ENCODE assay signal across 11 mouse cellular contexts in genomic region chr9:100471605-100471953, GRCm38 (mm10). TPM values are rescaled to one million over a fixed set of nuclear protein-coding genes. Genes with fewer than 3 reads are reported as not detected.
DNase-seq lines count a peak whose midpoint lies in the region; ATAC-seq and TF ChIP-seq lines count a peak whose summit lies in the region.
"Had no signal": no experiment of that assay in that cellular context is flagged by ENCODE, and none has a peak within 500 bp of the region (broad histone marks: within the 10 kb centered on the region; RNA-seq: fewer than 3 reads in every experiment).

No protein-coding gene starts in this region.

- no peaks in the 10 kb centered on the region for H3K27me3 ChIP-seq in forebrain, embryonic 10.5 days (ENCODE audit: poor library complexity, severe bottlenecking)
- no peaks in the 10 kb centered on the region for H3K27me3 ChIP-seq in forebrain, postnatal 0 days (ENCODE audit: insufficient read depth, low read length)
- H3K27me3 ChIP-seq in heart, postnatal 0 days (ENCODE audit: control insufficient read depth, insufficient read depth, low read length) = no peaks in the 10 kb centered on the region
- no peaks in the 10 kb centered on the region for H3K27me3 ChIP-seq in heart, embryonic 12.5 days (replicated peaks)
- H3K27me3 ChIP-seq in lung, postnatal 0 days (replicated peaks; ENCODE audit: insufficient read depth, low read length) = no peaks in the 10 kb centered on the region
- no peaks in the 10 kb centered on the region for H3K27me3 ChIP-seq in midbrain, embryonic 13.5 days
- H3K27me3 ChIP-seq: forebrain, embryonic 12.5 days; heart, embryonic 13.5 days; hindbrain, embryonic 13.5 days had no signal

- ATAC-seq in forebrain, postnatal 0 days = no peak
- ATAC-seq in heart, postnatal 0 days (ENCODE audit: insufficient read depth, low read depth) = no peak
- ATAC-seq in heart, embryonic 12.5 days (ENCODE audit: insufficient number of reproducible peaks, low FRiP score) = no peak
- peak; percentile 68 for ATAC-seq in lung, postnatal 0 days
- no peak for ATAC-seq in midbrain, embryonic 13.5 days

- DNase-seq in forebrain, embryonic 10.5 days (ENCODE audit: extremely low spot score, low spot score) = no peak
- DNase-seq in forebrain, postnatal 0 days = no peak
- DNase-seq in heart, postnatal 0 days (ENCODE audit: low spot score) = no peak
- peak; percentile 48 for DNase-seq in lung, postnatal 0 days (ENCODE audit: low spot score)
- no peak for DNase-seq in lung, postnatal 10 days

- H3K4me1 ChIP-seq in forebrain, embryonic 10.5 days = 0 out of 2 replicates have a peak, but pooled peaks cover 5% of the 10 kb centered on the region
- no peaks in the 10 kb centered on the region for H3K4me1 ChIP-seq in forebrain, postnatal 0 days (ENCODE audit: insufficient read depth)
- H3K4me1 ChIP-seq in heart, postnatal 0 days (ENCODE audit: control insufficient read depth, insufficient read depth) = peaks cover 10% of the 10 kb centered on the region
- H3K4me1 ChIP-seq in heart, embryonic 12.5 days (replicated peaks) = peaks cover 5% of the 10 kb centered on the region; the same call in 1 of the 2 replicates
- peaks cover 8% of the 10 kb centered on the region; the same call in 1 of the 2 replicates for H3K4me1 ChIP-seq in lung, postnatal 0 days (ENCODE audit: insufficient read depth, low read depth, low read length)
- no peaks in the 10 kb centered on the region for H3K4me1 ChIP-seq in midbrain, embryonic 13.5 days (replicated peaks)
- H3K4me1 ChIP-seq: forebrain, embryonic 12.5 days had no signal

- H3K36me3 ChIP-seq in forebrain, embryonic 10.5 days (replicated peaks) = peaks cover 13% of the 10 kb centered on the region
- H3K36me3 ChIP-seq in forebrain, postnatal 0 days (ENCODE audit: insufficient read depth) = no peaks in the 10 kb centered on the region
- no peaks in the 10 kb centered on the region for H3K36me3 ChIP-seq in heart, postnatal 0 days (replicated peaks; ENCODE audit: control insufficient read depth, insufficient read depth, low read length)
- H3K36me3 ChIP-seq in heart, embryonic 12.5 days = 0 out of 2 replicates have a peak, but pooled peaks cover 2% of the 10 kb centered on the region
- H3K36me3 ChIP-seq in lung, postnatal 0 days (ENCODE audit: insufficient read depth, low read length) = no peaks in the 10 kb centered on the region
- no peaks in the 10 kb centered on the region for H3K36me3 ChIP-seq in midbrain, embryonic 13.5 days
- H3K36me3 ChIP-seq: forebrain, embryonic 12.5 days; hindbrain, embryonic 13.5 days had no signal

- H3K4me2 ChIP-seq in forebrain, postnatal 0 days (ENCODE audit: low read depth) = no peak overlapping the region
- H3K4me2 ChIP-seq in heart, postnatal 0 days (ENCODE audit: low read depth, low read length) = no peak overlapping the region
- H3K4me2 ChIP-seq in heart, embryonic 12.5 days = no peak overlapping the region
- H3K4me2 ChIP-seq in lung, postnatal 0 days (replicated peaks; ENCODE audit: low read depth, low read length) = no peak overlapping the region
- no peak overlapping the region for H3K4me2 ChIP-seq in midbrain, embryonic 13.5 days (replicated peaks)
- H3K4me2 ChIP-seq: forebrain, embryonic 12.5 days; heart, embryonic 13.5 days; hindbrain, embryonic 13.5 days had no signal

- no peaks in the 10 kb centered on the region for H3K9me3 ChIP-seq in forebrain, embryonic 10.5 days
- H3K9me3 ChIP-seq in forebrain, postnatal 0 days (ENCODE audit: low read length) = no peaks in the 10 kb centered on the region
- peaks cover 3% of the 10 kb centered on the region for H3K9me3 ChIP-seq in heart, postnatal 0 days (replicated peaks; ENCODE audit: control insufficient read depth, low read length)
- H3K9me3 ChIP-seq in heart, embryonic 12.5 days (replicated peaks) = no peaks in the 10 kb centered on the region
- no peaks in the 10 kb centered on the region for H3K9me3 ChIP-seq in lung, postnatal 0 days (ENCODE audit: low read length)
- H3K9me3 ChIP-seq in midbrain, embryonic 13.5 days = 0 out of 2 replicates have a peak, but pooled peaks cover 1% of the 10 kb centered on the region

- H3K9ac ChIP-seq in forebrain, postnatal 0 days = no peak overlapping the region
- no peak overlapping the region for H3K9ac ChIP-seq in heart, postnatal 0 days (replicated peaks; ENCODE audit: low read depth, low read length)
- H3K9ac ChIP-seq in heart, embryonic 12.5 days = no peak overlapping the region
- no peak overlapping the region for H3K9ac ChIP-seq in lung, postnatal 0 days (replicated peaks; ENCODE audit: low read depth)
- no peak overlapping the region for H3K9ac ChIP-seq in midbrain, embryonic 13.5 days (replicated peaks)
- H3K9ac ChIP-seq: forebrain, embryonic 12.5 days; heart, embryonic 13.5 days; hindbrain, embryonic 13.5 days had no signal

- no peak for TF ChIP-seq CTCF in forebrain, postnatal 0 days (IDR thresholded peaks at IDR 0.05; ENCODE audit: low read depth)
- no peak for TF ChIP-seq CTCF in heart, postnatal 0 days (IDR thresholded peaks at IDR 0.05; ENCODE audit: low read depth)
- TF ChIP-seq CTCF in lung, postnatal 0 days (IDR thresholded peaks at IDR 0.05) = no peak

- WGBS in forebrain, embryonic 10.5 days = 75% methylated on average over 4 of the region's 4 CpGs
- WGBS in forebrain, postnatal 0 days = 79% methylated on average over 4 of the region's 4 CpGs
- WGBS in heart, postnatal 0 days = 50% methylated on average over 4 of the region's 4 CpGs
- WGBS in heart, embryonic 12.5 days = 55% methylated on average over 4 of the region's 4 CpGs
- WGBS in lung, postnatal 0 days = 47% methylated on average over 4 of the region's 4 CpGs
- 67% methylated on average over 4 of the region's 4 CpGs for WGBS in midbrain, embryonic 13.5 days

- no peak overlapping the region for H3K4me3 ChIP-seq in forebrain, embryonic 10.5 days
- H3K4me3 ChIP-seq in forebrain, postnatal 0 days (ENCODE audit: low read depth, low read length) = no peak overlapping the region
- no peak overlapping the region for H3K4me3 ChIP-seq in heart, postnatal 0 days (ENCODE audit: low read depth, low read length)
- no peak overlapping the region for H3K4me3 ChIP-seq in heart, embryonic 12.5 days
- H3K4me3 ChIP-seq in lung, postnatal 0 days (ENCODE audit: low read depth, low read length) = no peak overlapping the region
- H3K4me3 ChIP-seq in midbrain, embryonic 13.5 days (replicated peaks) = no peak overlapping the region
- H3K4me3 ChIP-seq: forebrain, embryonic 12.5 days; heart, embryonic 13.5 days; hindbrain, embryonic 13.5 days had no signal

- no peak for TF ChIP-seq EP300 in heart, postnatal 0 days (IDR thresholded peaks at IDR 0.05; ENCODE audit: low read depth)
- no peak for TF ChIP-seq EP300 in lung, postnatal 0 days (IDR thresholded peaks at IDR 0.05)

- 0 out of 2 replicates have a peak overlapping the region, but pooled peaks have one; percentile 4 for H3K27ac ChIP-seq in forebrain, embryonic 10.5 days
- no peak overlapping the region for H3K27ac ChIP-seq in forebrain, postnatal 0 days (ENCODE audit: low read depth, low read length)
- 0 out of 2 replicates have a peak overlapping the region, but pooled peaks have one; percentile 4 for H3K27ac ChIP-seq in heart, postnatal 0 days (ENCODE audit: low read depth)
- no peak overlapping the region for H3K27ac ChIP-seq in heart, embryonic 12.5 days (ENCODE audit: poor library complexity, severe bottlenecking)
- peak overlapping the region; percentile 26; the same call in 1 of the 2 replicates for H3K27ac ChIP-seq in lung, postnatal 0 days (ENCODE audit: low read length)
- H3K27ac ChIP-seq in midbrain, embryonic 13.5 days = no peak overlapping the region
- H3K27ac ChIP-seq: forebrain, embryonic 12.5 days; heart, embryonic 13.5 days; hindbrain, embryonic 13.5 days; hindbrain, postnatal 0 days had no signal

RNA-seq across cellular contexts. Expression of gene Il20rb, which starts 15.0 kb away (rescaled TPM):
- 1.6 and 1.8 TPM in 2 replicates for polyA plus RNA-seq in forebrain, embryonic 10.5 days (2016; fragmentation: Nextera tagmentation; extraction: Ambion mirVana)
- 0.92 and 1.1 TPM in 2 replicates for total RNA-seq in forebrain, postnatal 0 days (2014; rRNA removed)
- polyA plus RNA-seq in forebrain, postnatal 0 days (2015; fragmentation: Nextera tagmentation; extraction: Ambion mirVana) = 0.77 and 1.4 TPM in 2 replicates
- 1.4 and 3.7 TPM in 2 replicates for total RNA-seq in heart, postnatal 0 days (2014; rRNA removed; ENCODE audit: low replicate concordance)
- polyA plus RNA-seq in heart, postnatal 0 days (2015; fragmentation: Nextera tagmentation; extraction: Ambion mirVana) = 0.84 and 1.7 TPM in 2 replicates
- 0.59 and 0.65 TPM in 2 replicates for polyA plus RNA-seq in heart, embryonic 12.5 days (2016; fragmentation: Nextera tagmentation; extraction: Ambion mirVana)
- polyA plus RNA-seq in lung, postnatal 0 days (2015; fragmentation: Nextera tagmentation; extraction: Ambion mirVana) = 1.9 and 2.2 TPM in 2 replicates
- polyA plus RNA-seq in midbrain, embryonic 13.5 days (2015; fragmentation: Nextera tagmentation; extraction: Ambion mirVana) = 0.70 and 0.86 TPM in 2 replicates

Comparison
In these comparisons a context has a peak if more than half of its experiments do, and no peak if none do; other contexts are left out.
1. H3K27ac ChIP-seq: peak in forebrain, embryonic 10.5 days (single experiment), heart, postnatal 0 days (single experiment) and lung, postnatal 0 days (single experiment); none in forebrain, postnatal 0 days (single experiment), heart, embryonic 12.5 days (single experiment) and midbrain, embryonic 13.5 days (single experiment).